Mouse (Mus musculus) heart, embryonic 13.5 days (tissue): ENCODE data around the gene Ephb2. TPM values are rescaled to one million over a fixed set of nuclear protein-coding genes. Genes with fewer than 3 reads are reported as not detected.

Source experiments
- ATAC-seq: fragments of 200-750 bp; cut with Nextera tagmentation; 2 replicates; pipeline ENCODE4 v1.8.0; 2017; ENCODE audit warnings: moderate TSS enrichment; ENCODE audit not compliant: insufficient number of reproducible peaks, low FRiP score, low TSS enrichment; ENCODE audit errors: extremely low read depth
- H3K27ac ChIP-seq: fragments of 300-500 bp; sonication (generic); replicated peaks from 2 replicates; pipeline ENCODE4 v1.5.1; 2015; ENCODE audit warnings: moderate library complexity, mild to moderate bottlenecking, inconsistent platforms
- H3K27me3 ChIP-seq: fragments of 300-500 bp; sonication (generic); replicated peaks from 2 replicates; pipeline ENCODE4 v1.6.1; 2015; ENCODE audit warnings: mild to moderate bottlenecking, inconsistent platforms
- H3K36me3 ChIP-seq: fragments of 300-500 bp; sonication (generic); 2 replicates; pipeline ENCODE4 v1.6.1; 2015; ENCODE audit warnings: mild to moderate bottlenecking, inconsistent platforms
- H3K4me1 ChIP-seq: fragments of 300-500 bp; sonication (generic); 2 replicates; pipeline ENCODE4 v1.6.1; 2015; ENCODE audit warnings: inconsistent platforms
- H3K4me2 ChIP-seq: fragments of 300-500 bp; sonication (generic); 2 replicates; pipeline ENCODE4 v1.6.1; 2015; ENCODE audit warnings: inconsistent platforms, mild to moderate bottlenecking, moderate library complexity
- H3K4me3 ChIP-seq: fragments of 300-500 bp; sonication (generic); 2 replicates; pipeline ENCODE4 v1.5.1; 2015; ENCODE audit warnings: moderate library complexity, mild to moderate bottlenecking, inconsistent platforms
- H3K9ac ChIP-seq: fragments of 300-500 bp; sonication (generic); 2 replicates; pipeline ENCODE4 v1.6.1; 2015; ENCODE audit warnings: inconsistent platforms, mild to moderate bottlenecking, moderate library complexity
- H3K9me3 ChIP-seq: fragments of 300-500 bp; sonication (generic); 2 replicates; pipeline ENCODE4 v1.6.1; 2016; ENCODE audit warnings: inconsistent platforms
- WGBS: fragments of 180-500 bp; shearing (Covaris S2); methylation state at CpG from one replicate; pipeline ENCODE4 v1.1.7; 2015; ENCODE audit warnings: mixed read lengths; 5-methylcytosine and 5-hydroxymethylcytosine counted together
- microRNA-seq: library from miRNA; unstranded; fragments of <30 nt; microRNA quantifications from one replicate; pipeline ENCODE4, GENCODE M21; 2016
- polyA plus RNA-seq: library from polyadenylated mRNA; unstranded; fragments of >200 nt; fragmentation: Nextera tagmentation; extraction: Ambion mirVana; gene quantifications from 2 replicates; pipeline ENCODE4 v1.2.1, GENCODE M21; 2015

Ephb2 gene
- polyA plus RNA-seq, 1 experiment from 2014 or later = 1.2 TPM

GRCm38 (mm10) chr4:136598268-136598876 lies 237.4 kb downstream of the Ephb2 start:
- Histone ChIP-seq H3K27me3 (no peaks in the 10 kb centered on the region), H3K9ac (no peak overlapping the region), H3K9me3 (no peaks in the 10 kb centered on the region), H3K4me3 (no peak overlapping the region), H3K4me1 (peaks cover 41% of the 10 kb centered on the region), H3K27ac (no peak overlapping the region), H3K36me3 (no peaks in the 10 kb centered on the region), H3K4me2 (no peak overlapping the region)
- no peak for ATAC-seq
- WGBS = 81% methylated on average over 7 of the region's 7 CpGs

Small RNA genes lying within 50 kb of the gene (microRNA-seq; reads per million reads assigned to microRNA genes)
- not detected for gene Gm22180

Other genes with a start within 250 kb of the Ephb2 start
- gene Kdm1a, start 233.3 kb downstream of the Ephb2 start, polyA plus RNA-seq = 25.1 and 27.5 TPM in 2 replicates
- not detected in 2 replicates for gene Tex46, start 225.6 kb downstream of the Ephb2 start, polyA plus RNA-seq
- gene Lactbl1, start 213.4 kb downstream of the Ephb2 start, polyA plus RNA-seq = not detected in 2 replicates
- gene C1qb, start 50.2 kb upstream of the Ephb2 start, polyA plus RNA-seq = 31.0 and 37.2 TPM in 2 replicates
- 16.7 and 19.9 TPM in 2 replicates for gene C1qc, start 57.1 kb upstream of the Ephb2 start, polyA plus RNA-seq
- 18.6 and 23.6 TPM in 2 replicates for gene C1qa, start 62.8 kb upstream of the Ephb2 start, polyA plus RNA-seq
- 0.07 and 0.08 TPM in 2 replicates for gene Epha8, start 120.8 kb upstream of the Ephb2 start, polyA plus RNA-seq
- gene Zbtb40, start 212.8 kb upstream of the Ephb2 start, polyA plus RNA-seq = 2.4 and 3.1 TPM in 2 replicates